Comparison of ENCODE assay signal across 8 mouse cellular contexts in genomic region chr4:152130771-152131653, GRCm38 (mm10). TPM values are rescaled to one million over a fixed set of nuclear protein-coding genes. Genes with fewer than 3 reads are reported as not detected.
DNase-seq lines count a peak whose midpoint lies in the region; ATAC-seq and TF ChIP-seq lines count a peak whose summit lies in the region.

No protein-coding gene starts in this region.

- H3K79me2 ChIP-seq in myocyte (ENCODE audit: control insufficient read depth, insufficient read depth), result no peaks in the 10 kb centered on the region

- H3K4me3 ChIP-seq in liver, embryonic 12.5 days, result peak overlapping the region; percentile 49
- H3K4me3 ChIP-seq in myocyte, result no peak overlapping the region

- peak; percentile 53 for ATAC-seq in liver, embryonic 12.5 days

- H3K4me1 ChIP-seq in liver, embryonic 12.5 days, result peaks cover 27% of the 10 kb centered on the region

- H3K36me3 ChIP-seq in liver, embryonic 12.5 days, result no peaks in the 10 kb centered on the region
- H3K36me3 ChIP-seq in myocyte (ENCODE audit: control insufficient read depth, insufficient read depth), result no peaks in the 10 kb centered on the region

- intact Hi-C loops in gastrocnemius, postnatal 14 days (cut with DNase I; ENCODE audit: low total_unique reads), result no loop called here

- peak overlapping the region; percentile 72 for H3K4me2 ChIP-seq in liver, embryonic 12.5 days
- peak overlapping the region; percentile 67 for H3K4me2 ChIP-seq in myocyte (ENCODE audit: low read depth)

- H3K27me3 ChIP-seq in liver, embryonic 12.5 days (replicated peaks), result peaks cover 97% of the 10 kb centered on the region
- H3K27me3 ChIP-seq in myocyte (ENCODE audit: control insufficient read depth, insufficient read depth, insufficient read length), result peaks cover 53% of the 10 kb centered on the region

- peak overlapping the region; percentile 40 for H3K9ac ChIP-seq in liver, embryonic 12.5 days

- H3K9me3 ChIP-seq in liver, embryonic 12.5 days (replicated peaks), result no peaks in the 10 kb centered on the region

- TF ChIP-seq POLR2A in myocyte (IDR thresholded peaks at IDR 0.05; ENCODE audit: insufficient read length, low read depth), result no peak

- peak; percentile 39 for DNase-seq in right cerebral cortex, adult 18-20 months
- DNase-seq in right cerebral cortex, postnatal 14 days, result no peak
- DNase-seq in adrenal gland, postnatal 25 days, result peak; percentile 58
- DNase-seq in gastrocnemius, postnatal 14 days, result peak; percentile 74
- peak; percentile 73 for DNase-seq in induced T-regulatory cell, adult 2 months (ENCODE audit: low read depth)
- DNase-seq in yolk sac, embryonic 10.5 days (ENCODE audit: low spot score), result peak; percentile 83

- WGBS in liver, embryonic 12.5 days (ENCODE audit: insufficient replicate concordance), result under 1% methylated on average over 85 of the region's 85 CpGs

- no peak overlapping the region for H3K27ac ChIP-seq in liver, embryonic 12.5 days

- peak overlapping the region; percentile 29 for H3ac ChIP-seq in myocyte (ENCODE audit: control insufficient read depth, insufficient read length)

TF ChIP-seq in myocyte, 11 proteins besides CTCF, POLR2A, EP300 and RAD21:
- TF ChIP-seq MYOD1 (IDR thresholded peaks at IDR 0.05; ENCODE audit: control insufficient read depth in 1 of 3, insufficient read length in 2 of 3, low read depth in 2 of 3) (peak in 1 of 3 experiments; percentile 1), CEBPB (IDR thresholded peaks at IDR 0.05; ENCODE audit: insufficient read depth, poor library complexity, severe bottlenecking) (no peak)

RNA-seq across cellular contexts. Expression of gene Tnfrsf25, which starts 15.3 kb away (rescaled TPM):
- 1.5 and 2.0 TPM in 2 replicates for total RNA-seq in adrenal gland, postnatal 25 days (2021)
- total RNA-seq in gastrocnemius, postnatal 14 days (2021), result 1 to 10 TPM in 1 of 2 experiments, under 1 TPM in 1; 0.74 to 1.1 TPM
- polyA plus RNA-seq in liver, embryonic 12.5 days (2016; fragmentation: Nextera tagmentation; extraction: Ambion mirVana), result 0.74 and 0.87 TPM in 2 replicates
- polyA plus RNA-seq in myocyte (2012; fragmentation: generic; extraction: Trizol), result 4.0 TPM

RNA-seq across cellular contexts. Expression of gene Espn, which starts 21.2 kb away (rescaled TPM):
- total RNA-seq in adrenal gland, postnatal 25 days (2021), result 1.2 TPM in 2 replicates
- total RNA-seq in gastrocnemius, postnatal 14 days (2021), result under 1 TPM; 0.58 to 0.90 TPM
- 2.6 and 2.9 TPM in 2 replicates for polyA plus RNA-seq in liver, embryonic 12.5 days (2016; fragmentation: Nextera tagmentation; extraction: Ambion mirVana)
- polyA plus RNA-seq in myocyte (2012; fragmentation: generic; extraction: Trizol), result 0.65 TPM

RNA-seq across cellular contexts. Expression of gene Hes2, which starts 27.7 kb away (rescaled TPM):
- not detected in 2 replicates for total RNA-seq in adrenal gland, postnatal 25 days (2021)
- total RNA-seq in gastrocnemius, postnatal 14 days (2021), result not detected
- polyA plus RNA-seq in liver, embryonic 12.5 days (2016; fragmentation: Nextera tagmentation; extraction: Ambion mirVana), result 0.05 TPM in 1 of 2 replicates, not detected in the other
- polyA plus RNA-seq in myocyte (2012; fragmentation: generic; extraction: Trizol), result not detected

RNA-seq across cellular contexts. Expression of gene Acot7, which starts 46.9 kb away (rescaled TPM):
- 34.6 and 39.9 TPM in 2 replicates for total RNA-seq in adrenal gland, postnatal 25 days (2021)
- total RNA-seq in gastrocnemius, postnatal 14 days (2021), result 10 to 100 TPM; 12.5 to 13.2 TPM
- 33.0 and 36.2 TPM in 2 replicates for polyA plus RNA-seq in liver, embryonic 12.5 days (2016; fragmentation: Nextera tagmentation; extraction: Ambion mirVana)
- polyA plus RNA-seq in myocyte (2012; fragmentation: generic; extraction: Trizol), result 167 TPM

RNA-seq across cellular contexts. Expression of gene Plekhg5, which starts 58.7 kb away (rescaled TPM):
- total RNA-seq in adrenal gland, postnatal 25 days (2021), result 12.9 and 15.6 TPM in 2 replicates
- total RNA-seq in gastrocnemius, postnatal 14 days (2021), result 10 to 100 TPM; 11.2 to 17.1 TPM
- polyA plus RNA-seq in liver, embryonic 12.5 days (2016; fragmentation: Nextera tagmentation; extraction: Ambion mirVana), result 7.7 and 8.4 TPM in 2 replicates
- polyA plus RNA-seq in myocyte (2012; fragmentation: generic; extraction: Trizol), result 65.8 TPM
